ENCODE assay signal across 10 mouse cellular contexts in the genomic region with DNA sequence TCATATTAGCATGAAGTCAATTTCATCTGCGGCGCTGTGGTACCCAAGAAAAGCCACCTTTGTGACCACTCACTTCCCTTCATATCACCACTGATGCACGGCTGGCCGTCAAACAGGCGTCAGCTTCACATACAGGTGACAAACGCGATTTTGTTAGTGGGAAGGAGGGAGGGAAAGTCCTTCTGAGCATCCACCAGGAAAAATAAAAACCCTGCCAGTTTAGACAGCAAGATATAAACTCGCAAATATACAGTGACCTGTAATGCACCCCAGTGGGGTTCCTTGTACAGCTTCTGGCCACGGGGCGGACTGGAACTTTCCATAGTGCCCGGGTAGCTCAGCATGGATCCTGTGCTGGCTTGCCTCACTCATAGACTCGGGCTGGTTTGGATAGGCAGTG.
A peak's percentile ranks its signal among the peaks of the same experiment; 100 is the strongest.
DNase-seq lines count a peak whose midpoint lies in the region; ATAC-seq and TF ChIP-seq lines count a peak whose summit lies in the region.
"Had no signal": no experiment of that assay in that cellular context is flagged by ENCODE, and none has a peak within 500 bp of the region (broad histone marks: within the 10 kb centered on the region; RNA-seq: fewer than 3 reads in every experiment).

No protein-coding gene starts in this region.

- no peak for TF ChIP-seq CTCF in heart, postnatal 0 days (IDR thresholded peaks at IDR 0.05; ENCODE audit: low read depth)

- H3K27me3 ChIP-seq in heart, postnatal 0 days (ENCODE audit: control insufficient read depth, insufficient read depth, low read length), result no peaks in the 10 kb centered on the region
- H3K27me3 ChIP-seq in neural tube, embryonic 12.5 days (replicated peaks), result no peaks in the 10 kb centered on the region
- no peaks in the 10 kb centered on the region for H3K27me3 ChIP-seq in limb, embryonic 12.5 days

- H3K9me3 ChIP-seq in heart, postnatal 0 days (replicated peaks; ENCODE audit: control insufficient read depth, low read length), result no peaks in the 10 kb centered on the region
- H3K9me3 ChIP-seq in neural tube, embryonic 12.5 days, result 0 out of 2 replicates have a peak, but pooled peaks cover 4% of the 10 kb centered on the region
- H3K9me3 ChIP-seq in limb, embryonic 12.5 days, result no peaks in the 10 kb centered on the region

- WGBS in heart, postnatal 0 days, result 63% methylated on average over 12 of the region's 12 CpGs
- WGBS in neural tube, embryonic 12.5 days, result 64% methylated on average over 12 of the region's 12 CpGs
- 59% methylated on average over 12 of the region's 12 CpGs for WGBS in limb, embryonic 12.5 days

- peak overlapping the region; percentile 80 for H3K27ac ChIP-seq in heart, postnatal 0 days (ENCODE audit: low read depth)
- H3K27ac ChIP-seq in neural tube, embryonic 12.5 days, result no peak overlapping the region
- H3K27ac ChIP-seq in limb, embryonic 12.5 days, result peak overlapping the region; percentile 76

- DNase-seq in heart, postnatal 0 days (ENCODE audit: low spot score), result no peak
- DNase-seq in heart, postnatal 36 days, result no peak
- no peak for DNase-seq in neural tube, embryonic 10.5 days (ENCODE audit: extremely low spot score, low spot score)
- DNase-seq in adrenal gland, postnatal 25 days, result no peak
- DNase-seq in left cerebral cortex, adult 18-20 months (ENCODE audit: low spot score in 2 of 2), result no peak
- DNase-seq in left cerebral cortex, postnatal 10 days (ENCODE audit: extremely low spot score in 1 of 2, low spot score in 2 of 2), result no peak
- DNase-seq: cerebellum, adult 11-12 months; thymus, postnatal 25 days had no signal

- no peak overlapping the region for H3K9ac ChIP-seq in heart, postnatal 0 days (replicated peaks; ENCODE audit: low read depth, low read length)
- no peak overlapping the region for H3K9ac ChIP-seq in neural tube, embryonic 12.5 days
- 0 out of 2 replicates have a peak overlapping the region, but pooled peaks have one; percentile 12 for H3K9ac ChIP-seq in limb, embryonic 12.5 days (replicated peaks)

- no peaks in the 10 kb centered on the region; the same call in 1 of the 2 replicates for H3K36me3 ChIP-seq in heart, postnatal 0 days (replicated peaks; ENCODE audit: control insufficient read depth, insufficient read depth, low read length)
- H3K36me3 ChIP-seq in neural tube, embryonic 12.5 days, result peaks cover 10% of the 10 kb centered on the region; the same call in 1 of the 2 replicates
- peaks cover 49% of the 10 kb centered on the region for H3K36me3 ChIP-seq in limb, embryonic 12.5 days

- H3K4me3 ChIP-seq in heart, postnatal 0 days (ENCODE audit: low read depth, low read length), result no peak overlapping the region
- H3K4me3 ChIP-seq in neural tube, embryonic 12.5 days, result no peak overlapping the region
- no peak overlapping the region for H3K4me3 ChIP-seq in limb, embryonic 12.5 days (replicated peaks)

- intact Hi-C loops in heart, postnatal 36 days (cut with DNase I), result loop anchor here (2.0 kb wide), 1 partner anchor 29 kb away; no protein-coding TSS in a partner anchor
- intact Hi-C loops in left cerebral cortex, postnatal 10 days (cut with DNase I), result no loop called here

- no peak for ATAC-seq in heart, postnatal 0 days (ENCODE audit: insufficient read depth, low read depth)
- ATAC-seq in neural tube, embryonic 12.5 days (ENCODE audit: low FRiP score, low read depth), result no peak
- ATAC-seq in limb, embryonic 12.5 days (ENCODE audit: insufficient number of reproducible peaks, insufficient read depth, low FRiP score, low TSS enrichment, low read depth), result no peak

- H3K4me1 ChIP-seq in heart, postnatal 0 days (ENCODE audit: control insufficient read depth, insufficient read depth), result peaks cover 62% of the 10 kb centered on the region
- peaks cover 70% of the 10 kb centered on the region for H3K4me1 ChIP-seq in neural tube, embryonic 12.5 days
- peaks cover 76% of the 10 kb centered on the region for H3K4me1 ChIP-seq in limb, embryonic 12.5 days (replicated peaks)

- TF ChIP-seq EP300 in heart, postnatal 0 days (IDR thresholded peaks at IDR 0.05; ENCODE audit: low read depth), result no peak

- H3K4me2 ChIP-seq in heart, postnatal 0 days (ENCODE audit: low read depth, low read length), result no peak overlapping the region
- peak overlapping the region; percentile 41 for H3K4me2 ChIP-seq in neural tube, embryonic 12.5 days (replicated peaks)
- no peak overlapping the region for H3K4me2 ChIP-seq in limb, embryonic 12.5 days
